In genomic region chr12:17729211-17729900, GRCm38 (mm10) we compare ENCODE assay signal across 10 mouse cellular contexts. TPM values are rescaled to one million over a fixed set of nuclear protein-coding genes. Genes with fewer than 3 reads are reported as not detected.
DNase-seq lines count a peak whose midpoint lies in the region; ATAC-seq lines count a peak whose summit lies in the region.
"Had no signal": no experiment of that assay in that cellular context is flagged by ENCODE, and none has a peak within 500 bp of the region (broad histone marks: within the 10 kb centered on the region; RNA-seq: fewer than 3 reads in every experiment).

No protein-coding gene starts in this region.

- ATAC-seq in embryonic facial prominence, embryonic 14.5 days (ENCODE audit: low read depth), result no peak
- no peak for ATAC-seq in hindbrain, embryonic 14.5 days (ENCODE audit: low FRiP score)
- ATAC-seq: Patski had no signal

- no peaks in the 10 kb centered on the region for H3K36me3 ChIP-seq in embryonic facial prominence, embryonic 14.5 days (ENCODE audit: control insufficient read depth, insufficient read depth, low read length)
- no peaks in the 10 kb centered on the region for H3K36me3 ChIP-seq in hindbrain, embryonic 14.5 days (replicated peaks; ENCODE audit: control insufficient read depth, insufficient read depth)

- intact Hi-C loops in heart, postnatal 14 days (cut with DNase I), result loop anchor here (5.0 kb wide), 1 partner anchor 37 kb away; the partner anchor contains the start of gene Hpcal1

- H3K4me3 ChIP-seq in embryonic facial prominence, embryonic 14.5 days (ENCODE audit: low read depth, low read length), result no peak overlapping the region
- no peak overlapping the region for H3K4me3 ChIP-seq in hindbrain, embryonic 14.5 days (replicated peaks; ENCODE audit: low read length)

- no peaks in the 10 kb centered on the region for H3K9me3 ChIP-seq in embryonic facial prominence, embryonic 14.5 days (ENCODE audit: control insufficient read depth, low read length)
- H3K9me3 ChIP-seq in hindbrain, embryonic 14.5 days (ENCODE audit: control insufficient read depth, low read length), result no peaks in the 10 kb centered on the region

- no peaks in the 10 kb centered on the region for H3K27me3 ChIP-seq in embryonic facial prominence, embryonic 14.5 days (replicated peaks; ENCODE audit: control insufficient read depth, insufficient read depth, low read length)
- H3K27me3 ChIP-seq in hindbrain, embryonic 14.5 days (ENCODE audit: control insufficient read depth, insufficient read depth, low read length), result no peaks in the 10 kb centered on the region
- H3K27me3 ChIP-seq: Patski had no signal

- H3K9ac ChIP-seq in embryonic facial prominence, embryonic 14.5 days (ENCODE audit: low read depth, low read length), result no peak overlapping the region
- H3K9ac ChIP-seq in hindbrain, embryonic 14.5 days, result no peak overlapping the region

- DNase-seq in layer of hippocampus, adult 9-11 months, result peak; percentile 41
- DNase-seq in layer of hippocampus, postnatal 14 days (ENCODE audit: low spot score in 2 of 2), result no peak
- peak; percentile 65 for DNase-seq in embryonic facial prominence, embryonic 14.5 days (ENCODE audit: low spot score)
- DNase-seq in heart, postnatal 14 days, result peak; percentile 66 to 73
- DNase-seq in lung, postnatal 14 days, result peak; percentile 72
- DNase-seq in hindbrain, embryonic 14.5 days (ENCODE audit: low spot score), result no peak
- DNase-seq in spleen, postnatal 10 days (ENCODE audit: low spot score in 2 of 2), result no peak
- no peak for DNase-seq in cerebellum, postnatal 14 days
- DNase-seq: thymus, postnatal 25 days had no signal

- H3K27ac ChIP-seq in embryonic facial prominence, embryonic 14.5 days (replicated peaks; ENCODE audit: low read depth, low read length), result peak overlapping the region; percentile 25; the same call in 1 of the 2 replicates
- no peak overlapping the region for H3K27ac ChIP-seq in hindbrain, embryonic 14.5 days

- H3K4me2 ChIP-seq in embryonic facial prominence, embryonic 14.5 days (ENCODE audit: low read depth, low read length), result no peak overlapping the region
- H3K4me2 ChIP-seq in hindbrain, embryonic 14.5 days (replicated peaks), result no peak overlapping the region

- H3K4me1 ChIP-seq in embryonic facial prominence, embryonic 14.5 days (ENCODE audit: control insufficient read depth, insufficient read depth, low read length), result peaks cover 57% of the 10 kb centered on the region
- peaks cover 20% of the 10 kb centered on the region for H3K4me1 ChIP-seq in hindbrain, embryonic 14.5 days (replicated peaks; ENCODE audit: control insufficient read depth, insufficient read depth, low read length)

- 62% methylated on average over 13 of the region's 13 CpGs for WGBS in embryonic facial prominence, embryonic 14.5 days
- 80% methylated on average over 13 of the region's 13 CpGs for WGBS in hindbrain, embryonic 14.5 days

RNA-seq across cellular contexts. Expression of gene Hpcal1, which starts 38.7 kb away (rescaled TPM):
- total RNA-seq in layer of hippocampus, postnatal 14 days (2021), result 10 to 100 TPM; 41.1 to 45.4 TPM
- polyA plus RNA-seq in embryonic facial prominence, embryonic 14.5 days (2014; fragmentation: Nextera tagmentation; extraction: Ambion mirVana), result 57.1 and 57.7 TPM in 2 replicates
- 10 to 100 TPM; 26.4 to 27.1 TPM for total RNA-seq in heart, postnatal 14 days (2021)
- 125 and 133 TPM in 2 replicates for polyA plus RNA-seq in hindbrain, embryonic 14.5 days (2014; fragmentation: Nextera tagmentation; extraction: Ambion mirVana)

Comparison
In these comparisons a context has a peak if more than half of its experiments do, and no peak if none do; other contexts are left out.
1. DNase-seq: peak in layer of hippocampus, adult 9-11 months (single experiment), embryonic facial prominence, embryonic 14.5 days (single experiment), heart, postnatal 14 days (2 of 2) and lung, postnatal 14 days (single experiment); none in layer of hippocampus, postnatal 14 days (0 of 2), hindbrain, embryonic 14.5 days (single experiment), spleen, postnatal 10 days (0 of 2) and cerebellum, postnatal 14 days (0 of 2).